Mouse (Mus musculus): Measurements from ENCODE around the gene Zfp260.
"Not testable (repeated sequence)": the region's sequence is repeated elsewhere in the genome, so short reads cannot be mapped to it uniquely, and the experiment has no call there.

Zfp260 gene

DNA sequence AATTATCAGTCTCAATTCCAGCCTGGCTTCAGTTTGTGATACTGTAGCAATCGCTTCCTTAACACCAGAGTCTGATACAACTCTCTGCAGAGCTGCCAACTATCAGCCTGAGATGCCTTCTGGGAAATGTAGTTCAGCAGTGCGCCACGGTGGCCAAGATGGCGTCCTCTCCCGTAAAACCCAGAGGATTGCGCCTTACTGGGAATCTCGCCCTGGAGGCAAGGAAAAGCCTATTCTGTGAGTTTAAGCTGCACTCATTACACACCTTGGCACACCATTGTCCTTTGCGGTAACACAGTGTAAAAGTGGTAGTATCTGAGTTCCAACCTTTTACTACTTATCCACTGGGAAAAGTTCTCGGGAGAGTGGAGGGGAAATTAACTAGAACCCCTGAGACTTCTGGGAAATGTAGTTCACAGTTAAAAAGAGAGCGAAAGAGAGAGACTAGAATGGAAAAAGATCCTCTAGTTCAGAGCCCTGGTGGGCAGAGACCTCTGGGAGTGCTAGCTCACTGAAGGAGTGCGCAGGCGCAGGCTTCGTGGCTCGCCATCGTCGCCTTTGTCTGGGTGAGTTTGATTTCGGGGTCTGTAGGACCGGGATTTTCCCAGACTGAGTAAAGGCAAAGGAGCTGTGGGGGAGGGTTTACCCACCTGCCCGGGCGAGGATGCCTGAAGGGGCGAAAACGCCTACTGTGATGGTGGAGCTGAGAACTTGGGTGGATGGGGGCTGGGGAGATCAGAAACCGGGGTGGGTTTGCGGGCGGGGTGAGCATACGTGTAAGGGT, at the start of gene Zfp260:
Gene Zfp260 (plus strand): TSS at position 132 of the 784 bp plus-strand sequence.
- peak; percentile 96 for DNase-seq (ENCODE audit: low read depth, low spot score)

DNA sequence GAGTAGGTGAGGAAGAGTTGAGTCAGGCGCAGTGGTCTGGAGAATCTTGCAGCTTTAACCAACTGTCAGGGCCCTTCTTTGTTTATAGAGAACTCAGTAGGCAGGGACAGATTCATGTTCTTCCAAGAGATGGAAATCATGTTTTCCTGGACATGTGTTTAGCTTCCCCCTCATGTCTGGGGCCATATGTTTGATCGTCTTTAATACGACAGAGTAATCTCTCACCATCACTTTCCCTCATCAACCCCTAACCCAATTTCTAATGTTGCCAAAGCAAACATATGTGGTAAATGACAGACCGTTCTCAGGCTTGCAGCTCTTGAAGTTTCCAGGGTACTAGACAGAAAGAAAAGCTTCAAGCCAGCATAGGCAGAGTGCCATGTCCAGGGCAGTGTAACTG, 46.5 kb upstream of the Zfp260 start:
- no peak for DNase-seq (ENCODE audit: low read depth, low spot score)

DNA sequence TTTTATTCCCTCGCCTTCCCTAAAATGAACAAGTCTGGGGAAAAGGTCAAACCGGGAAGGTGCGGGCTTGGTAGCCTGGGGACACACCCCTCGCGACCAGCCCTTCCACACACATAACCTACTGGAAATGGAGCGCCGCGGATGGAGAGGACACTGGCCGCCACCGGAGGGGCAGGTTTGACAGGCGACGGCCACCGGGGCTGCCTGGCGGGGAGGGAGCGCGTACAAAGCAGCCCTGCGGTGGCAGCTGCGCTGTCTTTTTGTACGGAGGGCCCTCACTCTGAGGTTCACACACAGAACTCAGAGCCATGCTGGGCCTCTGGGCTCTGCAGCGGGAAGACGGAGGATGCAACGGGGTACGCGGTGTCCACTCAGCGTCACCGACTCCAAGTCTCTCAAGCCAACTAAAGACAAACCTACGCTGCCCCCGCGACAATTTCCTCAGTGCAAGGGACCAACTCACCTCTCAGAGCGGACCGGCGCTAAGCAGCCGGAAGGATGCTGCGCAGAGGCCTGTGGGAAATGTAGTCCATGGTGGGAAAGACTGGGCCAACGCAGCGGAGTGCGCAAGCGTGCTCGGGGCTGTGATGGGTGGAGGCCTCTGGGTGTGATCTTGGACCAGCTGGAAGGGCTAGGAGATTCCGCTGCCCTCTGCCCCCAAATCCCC, 43.6 kb upstream of the Zfp260 start, which contains the start of gene Zfp14:
Gene Zfp14 (minus strand): TSS at position 499 of the 667 bp plus-strand sequence.
- peak; percentile 90 for DNase-seq (ENCODE audit: low read depth, low spot score)

DNA sequence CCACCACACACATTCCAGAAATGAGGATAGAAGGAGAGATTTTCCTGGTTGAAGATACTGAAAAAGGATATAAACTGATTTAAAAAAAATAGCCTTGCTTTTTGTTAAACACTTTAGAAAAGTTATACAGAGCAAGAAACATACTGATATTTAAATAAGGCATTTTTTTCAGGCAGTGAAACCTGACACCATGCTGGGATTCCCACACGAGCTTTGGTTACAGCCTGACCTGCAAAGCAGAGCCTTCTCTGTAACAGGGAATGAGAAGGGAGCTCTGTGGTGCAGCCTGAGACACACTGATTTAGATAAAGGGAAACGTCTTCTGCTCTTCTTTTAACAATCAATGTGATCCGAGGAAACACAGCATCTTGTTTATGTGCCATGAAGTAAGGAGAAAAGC, 41.0 kb upstream of the Zfp260 start:
- DNase-seq (ENCODE audit: low read depth, low spot score) = no peak

DNA sequence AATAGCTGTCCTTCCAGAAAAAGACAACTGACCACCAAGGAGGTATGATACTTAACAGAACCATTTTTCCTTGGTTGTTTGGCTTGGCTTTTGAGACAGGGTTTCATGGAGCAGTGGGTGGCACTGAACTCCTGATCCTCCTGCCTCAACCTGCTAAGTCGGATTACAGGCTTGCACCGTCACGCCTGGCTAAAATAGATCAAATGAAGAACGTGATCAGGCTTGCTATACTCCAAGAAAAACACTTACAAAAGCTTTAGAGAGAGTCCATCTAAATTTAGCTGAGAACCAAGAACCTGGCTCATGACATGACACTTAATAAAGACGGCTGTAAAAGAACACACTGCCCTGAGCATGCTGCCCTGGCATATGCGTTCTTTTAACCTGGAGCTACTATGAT, 34.2 kb upstream of the Zfp260 start:
- no peak for DNase-seq (ENCODE audit: low read depth, low spot score)

DNA sequence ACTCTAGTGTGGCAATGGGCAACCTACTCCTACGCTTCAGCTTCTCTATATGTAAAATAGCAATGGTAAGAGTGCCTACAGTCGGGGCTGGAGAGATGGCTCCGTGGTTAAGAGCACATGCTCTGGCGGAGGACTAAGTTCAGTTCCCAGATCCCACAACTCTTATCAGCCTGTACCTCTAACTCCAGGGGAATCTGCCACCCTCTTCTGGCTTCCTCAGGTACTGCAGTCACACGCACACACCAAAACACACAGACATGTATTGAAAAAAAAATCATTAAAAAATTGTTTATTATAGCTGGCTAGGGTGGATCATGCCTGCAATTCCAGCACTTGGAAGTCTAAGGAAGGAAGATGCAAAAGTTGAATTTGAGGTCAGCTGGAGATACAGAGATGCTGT, 32.1 kb upstream of the Zfp260 start:
- peak; percentile 14 for DNase-seq (ENCODE audit: low read depth, low spot score)

DNA sequence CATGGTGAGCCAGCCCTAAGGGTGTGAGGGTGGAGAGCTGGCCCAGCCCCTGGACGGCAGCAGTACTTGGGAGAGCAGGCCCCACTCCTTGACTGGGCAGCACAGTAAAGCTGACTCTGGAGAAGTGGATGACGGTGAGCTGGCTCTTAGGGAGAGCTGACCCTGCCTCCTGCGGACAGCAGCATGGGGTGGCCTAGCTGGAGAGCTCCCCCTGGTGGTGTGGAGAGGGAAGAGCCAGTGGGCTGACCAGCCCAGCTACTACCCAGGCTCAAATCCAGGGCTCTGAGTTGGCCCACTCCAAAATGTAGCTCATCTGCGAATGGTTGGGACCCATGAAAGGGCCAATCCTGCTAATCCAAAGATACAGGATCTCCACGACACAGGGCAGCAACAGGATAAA, 30.0 kb upstream of the Zfp260 start:
- DNase-seq (ENCODE audit: low read depth, low spot score) = no peak

DNA sequence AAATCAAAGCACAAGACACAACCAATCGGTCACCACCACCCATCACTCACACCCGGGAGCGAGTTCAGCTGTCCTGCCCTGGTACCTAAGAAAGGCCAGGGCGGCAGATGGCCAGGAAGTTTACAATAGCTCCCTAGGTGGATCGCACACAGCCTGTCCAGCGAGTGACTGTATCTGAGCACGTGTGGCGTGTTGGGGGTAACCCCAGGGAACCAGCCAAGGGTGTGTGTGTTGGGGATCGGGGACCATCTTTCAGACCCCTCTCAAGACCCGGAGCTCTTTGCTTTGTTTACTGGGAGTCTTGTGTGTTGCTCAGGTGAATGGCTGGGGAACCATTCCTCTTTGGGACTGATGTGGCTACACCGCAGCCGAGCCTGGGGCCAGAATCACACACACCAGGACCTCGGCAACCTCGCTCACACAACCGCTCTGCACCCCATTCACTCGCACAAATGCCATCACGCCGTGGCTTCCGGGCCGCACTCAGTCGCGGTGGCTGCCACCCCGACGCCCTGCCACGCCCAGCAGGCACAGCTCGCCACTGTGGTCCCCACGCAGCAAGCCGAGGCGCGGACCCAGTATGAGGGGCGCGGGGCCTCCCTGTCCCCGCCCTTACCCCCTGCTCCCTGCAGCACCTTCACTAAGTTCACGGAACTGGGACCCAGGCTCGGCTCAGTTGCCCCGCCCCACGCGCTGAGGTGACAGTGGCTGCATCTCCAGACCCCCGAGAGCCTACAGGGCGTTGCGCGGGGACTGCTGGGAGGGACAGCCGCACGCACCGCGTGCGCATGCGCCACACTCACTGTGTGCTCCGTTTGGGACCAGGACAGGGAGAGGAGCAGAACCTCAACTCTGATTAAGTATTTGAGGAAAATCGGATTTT, 22.2 kb upstream of the Zfp260 start, which contains the start of gene Zfp82:
Gene Zfp82 (minus strand): TSS at position 755 of the 883 bp plus-strand sequence.
- peak; percentile 90 for DNase-seq (ENCODE audit: low read depth, low spot score)

DNA sequence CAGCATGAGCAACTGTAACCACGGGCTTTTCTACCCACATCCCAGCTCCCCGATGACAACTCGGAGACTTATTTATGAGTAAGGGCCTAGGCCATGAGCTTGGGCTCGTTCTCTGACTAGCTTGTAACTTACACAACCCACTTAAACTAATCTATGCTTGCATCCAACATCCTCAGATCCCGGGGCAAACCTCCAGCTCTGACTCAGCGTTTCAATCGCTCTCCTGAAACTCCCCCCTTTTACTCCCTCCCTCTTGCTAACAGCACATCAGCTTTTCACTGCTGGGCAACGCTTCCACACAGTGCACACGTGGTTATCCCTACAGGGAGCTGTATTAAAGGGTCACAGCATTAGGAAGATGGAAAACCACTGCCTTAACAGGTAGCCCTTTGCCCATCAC, 8.1 kb upstream of the Zfp260 start:
- no peak for DNase-seq (ENCODE audit: low read depth, low spot score)

DNA sequence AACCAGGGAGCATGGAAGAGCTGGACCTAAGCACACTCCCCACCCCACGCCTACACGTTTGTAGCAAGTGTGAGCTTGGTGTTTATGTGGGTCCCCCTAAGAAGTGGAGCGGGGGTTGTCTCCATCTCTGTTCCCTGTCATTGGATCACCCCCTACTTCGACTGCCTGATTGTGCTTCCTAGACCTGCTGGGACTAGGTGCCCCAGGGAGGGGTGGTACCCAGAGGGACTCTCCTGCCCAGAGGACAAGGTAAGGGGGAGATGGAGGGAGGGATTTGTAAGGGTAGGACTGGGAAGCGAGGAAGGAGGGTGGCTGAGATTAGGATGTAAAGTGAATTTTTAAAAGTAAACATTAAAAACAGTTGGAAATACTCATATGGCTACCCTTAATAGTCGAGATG, 5.2 kb upstream of the Zfp260 start:
- no peak for DNase-seq (ENCODE audit: low read depth, low spot score)

DNA sequence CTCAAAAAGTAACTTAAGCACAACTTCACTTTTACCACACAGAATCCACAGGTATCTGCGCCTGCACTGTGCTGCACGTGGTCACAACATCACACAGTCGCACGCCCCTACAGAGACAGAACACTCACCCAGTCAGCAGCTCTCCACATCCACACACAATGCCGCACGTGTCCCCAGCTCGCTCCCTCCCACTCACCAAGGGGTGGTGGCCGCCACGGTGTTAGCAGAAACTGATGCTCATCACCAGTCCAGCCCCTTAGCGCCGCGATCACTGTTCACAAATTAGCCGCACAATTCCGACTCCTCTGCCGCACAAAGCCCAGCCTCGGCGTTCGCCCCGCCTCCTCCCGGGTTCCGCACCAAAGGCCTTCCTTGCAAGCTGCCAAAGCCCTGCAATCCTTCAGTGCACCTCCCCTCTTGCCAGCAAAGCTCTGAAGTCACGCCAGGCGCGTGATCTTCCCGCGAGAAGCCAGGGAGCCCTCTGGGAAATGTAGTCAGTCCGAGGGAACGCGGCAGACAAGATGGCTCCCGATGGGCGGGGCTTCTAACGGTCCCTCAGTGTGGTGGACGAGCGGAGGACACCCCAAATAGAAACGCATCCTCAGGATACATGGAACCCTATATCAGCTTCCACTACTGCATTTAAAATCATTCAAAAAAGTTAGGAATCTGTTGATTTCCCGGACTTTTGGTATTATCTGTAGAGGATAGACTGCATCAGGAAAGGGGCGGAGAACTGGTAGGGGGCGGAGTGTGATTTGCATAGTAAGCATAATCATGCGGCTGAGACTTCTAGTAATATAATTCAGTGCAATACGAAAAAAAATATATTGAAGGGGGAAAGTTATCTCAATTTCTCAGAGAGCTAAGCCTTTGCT, 4.2 kb upstream of the Zfp260 start, which contains the start of the genes Gm26920 and Zfp566:
Gene Gm26920 (minus strand): TSS at position 319 of the 878 bp plus-strand sequence.
Gene Zfp566 (minus strand): TSS at position 436 of the 878 bp plus-strand sequence.
- peak; percentile 98 for DNase-seq (ENCODE audit: low read depth, low spot score)

DNA sequence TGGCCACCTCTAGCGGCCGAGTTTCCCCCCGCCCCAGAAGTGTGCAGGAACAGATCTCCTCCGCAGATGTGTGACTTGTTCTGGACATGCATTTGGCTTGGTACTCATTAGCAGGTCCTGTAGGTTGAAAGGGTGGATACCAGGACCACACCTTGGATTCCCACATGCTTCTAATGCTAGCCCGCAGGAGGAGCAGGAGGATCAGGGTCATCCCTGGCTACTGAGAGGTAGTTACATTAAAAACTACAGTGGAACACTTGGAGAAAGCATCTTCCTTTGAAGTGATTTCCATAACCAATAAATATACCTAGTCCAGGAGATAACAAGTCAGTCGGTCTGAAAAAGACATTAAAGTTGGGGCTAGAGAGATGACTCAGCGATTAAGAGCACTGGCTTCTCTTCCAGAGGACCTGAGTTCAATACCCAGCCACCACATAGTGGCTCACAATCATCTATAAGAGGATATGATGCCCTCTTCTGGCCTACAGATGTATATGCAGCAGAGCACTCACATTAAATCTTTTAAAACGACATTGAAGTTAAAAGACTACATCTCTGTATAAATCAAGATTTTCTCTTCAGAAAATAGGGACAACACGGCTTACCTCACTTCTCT, 3.5 kb upstream of the Zfp260 start:
- DNase-seq (ENCODE audit: low read depth, low spot score) = no peak

DNA sequence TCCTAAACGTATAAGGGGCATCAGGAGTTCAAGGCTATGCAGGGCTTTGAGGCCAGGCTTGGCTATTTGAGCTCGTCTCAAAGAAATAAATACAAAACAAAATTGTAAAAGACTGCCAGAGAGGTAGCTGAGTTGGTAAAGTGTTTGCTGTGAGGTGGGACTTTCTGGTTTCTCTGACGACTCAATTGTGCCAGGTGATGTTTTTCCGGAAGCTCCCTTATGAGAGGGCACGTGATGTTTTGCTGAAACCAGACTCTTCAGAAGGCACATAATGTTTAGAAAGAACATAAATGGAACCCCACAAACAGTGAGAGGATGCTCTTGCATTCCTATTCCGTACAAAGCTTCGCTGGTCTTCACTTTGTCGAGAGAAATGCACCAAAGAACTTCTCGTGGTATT, 1.9 kb upstream of the Zfp260 start:
- DNase-seq (ENCODE audit: low read depth, low spot score) = no peak

DNA sequence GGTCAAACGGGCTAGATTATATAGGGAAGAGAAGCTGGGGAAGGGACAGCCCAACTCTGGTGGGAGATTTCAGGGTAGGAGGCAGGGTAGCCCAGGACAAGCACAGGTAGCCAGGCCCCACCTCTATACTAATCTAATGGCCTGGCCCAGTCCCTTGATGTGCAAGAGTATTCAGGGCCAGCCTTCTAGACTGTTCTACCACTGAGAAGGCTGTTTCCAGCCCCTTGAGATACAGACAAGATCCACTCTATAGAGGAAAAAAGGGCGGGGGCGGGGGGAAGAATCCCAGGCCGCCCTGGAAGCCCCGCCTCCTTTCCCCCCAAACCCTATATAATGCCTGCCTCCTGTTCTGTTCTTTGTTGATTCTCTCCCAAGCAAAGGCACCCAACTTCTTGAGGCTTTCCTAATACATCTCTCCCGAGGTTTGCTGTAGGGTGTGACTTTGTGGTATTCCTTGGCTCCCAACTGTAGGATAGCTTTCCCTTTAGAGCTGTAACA, 610 bp upstream of the Zfp260 start:
- no peak for DNase-seq (ENCODE audit: low read depth, low spot score)

DNA sequence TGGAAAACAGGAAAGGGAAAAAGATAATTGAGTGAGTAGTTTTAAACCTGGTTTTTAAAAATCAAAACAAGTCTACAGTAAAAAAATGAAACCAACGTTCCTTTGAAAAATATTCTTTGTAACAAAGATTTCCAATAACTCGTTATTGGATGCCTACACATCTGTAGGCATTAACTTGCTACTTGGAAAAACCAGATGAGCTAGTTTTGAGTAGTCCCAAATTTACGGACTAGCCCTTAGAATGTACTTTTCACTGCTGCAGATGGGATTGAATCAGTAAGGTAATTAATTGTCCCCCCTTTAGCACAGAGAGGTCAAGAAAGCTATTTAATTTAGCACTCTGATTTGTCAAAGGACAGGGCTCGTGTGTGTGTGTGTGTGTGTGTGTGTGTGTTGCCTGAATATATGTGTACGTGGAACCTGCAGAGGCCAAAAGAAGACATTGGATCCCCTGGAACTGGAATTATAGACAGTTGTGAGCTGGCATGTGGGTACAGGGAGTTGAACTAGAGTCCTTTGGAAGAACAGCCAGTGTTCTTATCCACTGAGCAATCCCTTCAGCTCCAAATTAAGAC, 1.1 kb downstream of the Zfp260 start:
- DNase-seq (ENCODE audit: low read depth, low spot score) = no peak

DNA sequence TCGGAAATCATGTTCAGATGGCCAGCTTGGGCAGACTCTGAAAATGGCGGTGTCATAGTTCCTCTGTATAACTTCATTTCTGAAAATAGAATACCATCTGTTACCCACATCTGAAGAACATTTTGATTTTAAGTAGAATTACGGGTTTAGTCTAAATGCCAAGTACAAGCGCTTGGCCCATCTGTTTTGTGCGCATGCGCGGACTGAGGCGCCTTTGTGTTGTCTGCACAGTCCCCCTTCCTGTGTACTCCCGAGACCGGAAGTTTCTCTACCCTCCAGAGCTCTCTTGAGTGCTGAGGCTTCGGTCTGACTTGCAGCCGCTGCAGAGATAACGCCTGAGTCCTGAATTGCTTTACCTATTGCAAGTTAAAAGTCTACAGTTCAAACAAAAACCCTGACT, 4.7 kb downstream of the Zfp260 start:
- DNase-seq (ENCODE audit: low read depth, low spot score) = no peak

DNA sequence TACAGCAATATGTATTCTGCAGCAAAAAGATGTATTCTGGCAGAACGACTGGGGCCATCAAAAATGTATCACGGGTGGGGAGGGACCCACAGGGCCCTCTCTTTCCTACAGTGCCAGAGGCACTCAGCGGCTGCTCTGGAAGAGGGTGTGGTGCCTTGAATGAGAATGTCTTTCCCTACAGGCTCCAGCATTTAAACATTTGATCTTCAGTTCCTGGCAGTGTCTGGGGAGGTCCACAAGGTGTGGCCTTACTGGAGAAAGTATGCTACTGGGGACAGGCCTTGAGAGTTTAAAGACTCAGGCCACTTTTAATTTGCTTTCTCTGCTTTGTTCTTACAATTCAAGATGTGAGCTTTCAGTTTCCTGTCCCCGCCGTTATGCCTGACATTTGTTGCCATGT, 21.5 kb downstream of the Zfp260 start:
- DNase-seq (ENCODE audit: low read depth, low spot score) = no peak

DNA sequence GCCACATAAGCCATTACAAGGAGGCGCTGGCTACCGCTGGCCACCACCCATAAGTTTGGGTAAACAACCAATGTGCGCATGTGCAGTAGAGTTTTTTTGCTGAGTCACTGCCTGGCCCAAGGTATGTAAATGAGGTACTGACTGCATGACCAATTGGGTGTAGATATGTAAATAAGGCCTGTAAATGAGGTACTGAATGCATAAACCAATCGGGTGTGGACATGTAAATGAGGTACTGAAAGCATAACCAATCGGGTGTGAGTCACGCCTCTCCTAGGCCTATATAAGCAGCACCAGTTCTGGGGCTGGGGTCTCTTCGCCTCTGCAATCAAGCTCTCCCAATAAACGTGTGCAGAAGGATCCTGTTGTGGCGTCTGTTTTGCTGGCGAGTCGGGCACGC, 23.4 kb downstream of the Zfp260 start:
- not testable (repeated sequence) for DNase-seq (ENCODE audit: low read depth, low spot score)

DNA sequence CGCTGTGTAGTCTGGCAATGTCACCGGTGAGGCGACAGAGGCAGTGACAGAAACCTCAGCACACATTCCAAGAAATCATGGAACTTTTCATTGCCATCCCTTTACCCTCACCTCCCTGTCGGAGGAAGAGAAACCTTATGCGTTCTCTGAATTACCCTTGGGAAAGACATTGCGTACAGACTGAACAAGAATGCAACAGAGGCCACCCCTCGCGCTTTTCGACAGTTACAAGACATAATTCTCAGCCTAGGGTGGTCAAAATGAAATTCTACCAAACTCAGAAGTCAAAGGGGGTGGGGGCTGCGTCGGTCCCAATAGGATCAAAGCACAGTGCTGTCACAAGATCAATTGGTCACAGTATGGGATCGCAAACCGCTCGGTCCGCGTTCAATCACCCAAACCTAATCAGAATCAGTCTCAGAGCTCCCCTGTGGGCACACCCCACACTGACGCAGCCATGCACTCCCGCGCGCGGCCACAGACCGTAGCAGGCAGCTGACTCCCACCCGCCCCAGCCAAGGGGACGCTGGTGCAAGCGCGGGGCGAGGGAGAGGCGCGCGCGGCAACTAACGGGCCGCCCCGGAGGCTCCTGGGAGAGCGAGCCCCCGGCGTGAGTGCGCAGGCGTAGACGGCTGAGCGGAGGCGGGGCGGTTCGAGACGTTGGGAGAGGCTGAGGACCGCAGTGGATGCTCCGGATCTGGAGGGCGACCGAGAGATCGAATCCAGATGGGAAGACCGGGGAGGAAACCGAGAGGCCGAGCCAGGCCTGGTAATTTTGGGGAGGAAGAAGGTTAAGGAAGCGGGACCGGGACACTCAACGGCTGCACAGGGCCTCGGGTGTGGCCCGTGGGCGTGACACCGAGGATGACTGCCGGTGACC, 27.0 kb downstream of the Zfp260 start, which contains the start of gene Zfp382:
Gene Zfp382 (plus strand): TSS at position 635 of the 880 bp plus-strand sequence.
- DNase-seq (ENCODE audit: low read depth, low spot score) = peak; percentile 85
